Mouse (Mus musculus): Measurements from ENCODE around the gene Ftsj3. TPM values are rescaled to one million over a fixed set of nuclear protein-coding genes. Genes with fewer than 3 reads are reported as not detected.
A peak's percentile ranks its signal among the peaks of the same experiment; 100 is the strongest.

Gene Ftsj3
- 12.2 and 14.4 TPM in 2 replicates for polyA plus RNA-seq (2012; rRNA removed)

DNA sequence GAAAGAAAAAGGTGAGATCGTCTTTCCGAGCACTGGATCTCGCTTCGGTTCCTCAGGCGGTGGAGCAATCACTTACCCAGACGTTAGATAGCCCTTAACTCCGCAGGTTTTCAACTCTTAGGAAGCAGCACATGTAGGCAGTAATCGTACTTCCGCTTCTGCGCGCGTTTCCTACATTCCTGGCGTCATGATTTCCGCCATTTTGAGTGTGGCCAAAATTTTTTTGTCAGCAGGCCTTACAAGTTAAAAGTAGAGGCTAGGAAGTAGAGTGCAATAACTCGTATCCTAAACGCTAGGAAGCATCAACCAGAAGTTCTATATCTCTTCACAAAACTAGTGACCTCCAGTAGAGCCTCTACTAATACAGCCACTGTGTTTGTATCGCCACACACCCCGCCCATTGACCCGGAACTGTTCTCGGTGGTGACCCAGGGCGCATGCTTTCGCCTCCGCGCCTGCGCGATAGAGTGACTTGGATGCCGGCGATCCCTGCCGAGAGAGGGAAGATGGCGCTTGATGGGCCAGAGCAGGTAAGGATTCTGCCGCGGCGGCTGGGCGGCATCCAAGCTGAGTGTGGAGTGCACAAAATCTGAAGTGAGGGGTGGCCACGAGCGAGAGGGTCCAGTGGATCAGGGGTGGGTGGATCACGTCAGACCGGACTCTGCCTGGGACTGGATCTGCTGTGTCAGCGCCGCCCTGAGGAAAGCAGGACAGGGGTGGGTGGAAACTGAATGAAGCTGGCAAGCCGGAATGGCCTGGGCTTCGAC lies at the start of gene Ftsj3, which contains the start of gene Psmc5:
Gene Ftsj3, minus strand, starts transcription at position 395 of the 767 bp plus-strand sequence.
Gene Psmc5, plus strand, starts transcription at position 470 of the 767 bp plus-strand sequence.
- peak within 1 kb of the TSS; percentile 60 for H3K27ac ChIP-seq (ENCODE audit: insufficient read depth, low read length)
- peak within 1 kb of the TSS; percentile 80 for H3K4me3 ChIP-seq (ENCODE audit: extremely low read depth, insufficient read depth, insufficient read length)
- TF ChIP-seq POLR2A (IDR thresholded peaks at IDR 0.05; ENCODE audit: low read depth, low read length) (peak; percentile 63), CTCF (IDR thresholded peaks at IDR 0.05; ENCODE audit: extremely low read depth, insufficient read depth, insufficient read length, insufficient replicate concordance) (no peak)
- 1% methylated on average over 42 of the region's 42 CpGs for WGBS
- DNase-seq (ENCODE audit: low read depth in 1 of 2, low spot score in 2 of 2) = peak; percentile 94 to 99
- H3K4me1 ChIP-seq (ENCODE audit: control insufficient read depth, insufficient read depth, insufficient read length) = no peaks in the 10 kb centered on the region; the same call in 1 of the 2 replicates
- H3K36me3 ChIP-seq (ENCODE audit: control insufficient read depth, insufficient read depth, low read length) = peaks cover 20% of the 10 kb centered on the region
- H3K27me3 ChIP-seq (ENCODE audit: control insufficient read depth, insufficient read depth, low read length) = no peaks in the 10 kb centered on the region

DNA sequence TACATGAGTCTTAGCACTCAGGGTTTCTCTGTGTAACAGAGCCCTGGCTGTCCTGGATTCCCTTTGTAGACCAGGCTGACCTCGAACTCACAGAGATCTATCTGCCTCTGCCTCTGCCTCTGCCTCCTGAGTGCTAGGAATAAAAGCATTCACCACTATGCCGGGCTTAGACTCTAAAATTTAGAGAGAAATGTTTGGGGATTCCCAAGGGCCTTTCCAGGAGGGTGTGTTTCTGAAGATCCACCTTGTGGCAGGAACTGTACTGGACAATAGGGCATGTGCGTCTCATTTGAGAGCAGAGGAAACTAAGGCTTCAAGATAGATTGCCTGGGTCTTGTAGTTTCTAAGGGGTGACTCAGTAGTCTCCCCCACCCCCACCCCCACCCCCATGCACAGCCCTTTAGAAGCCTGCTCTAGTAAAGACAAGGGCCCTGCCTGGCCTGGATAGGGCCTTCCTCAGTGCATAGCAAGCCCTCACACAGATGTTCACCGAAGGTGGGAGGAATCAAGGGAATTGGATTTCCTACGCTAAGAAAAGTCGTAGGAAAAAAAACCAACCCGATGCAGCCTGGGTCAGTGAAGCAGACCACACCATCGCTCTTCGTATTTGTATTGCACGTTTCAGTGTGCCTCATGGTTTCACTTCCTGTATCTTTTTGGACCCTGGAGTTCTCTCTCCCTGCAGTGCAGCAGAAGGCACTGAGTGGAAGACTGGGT lies 49.6 kb upstream of the Ftsj3 start:
- peak overlapping the region; percentile 2; the same call in 1 of the 2 replicates for H3K4me3 ChIP-seq (ENCODE audit: extremely low read depth, insufficient read depth, insufficient read length)
- 27% methylated on average over 10 of the region's 10 CpGs for WGBS
- no peak for TF ChIP-seq POLR2A (IDR thresholded peaks at IDR 0.05; ENCODE audit: low read depth, low read length)
- no peak for TF ChIP-seq CTCF (IDR thresholded peaks at IDR 0.05; ENCODE audit: extremely low read depth, insufficient read depth, insufficient read length, insufficient replicate concordance)
- DNase-seq (ENCODE audit: low read depth in 1 of 2, low spot score in 2 of 2) = peak; percentile 63 to 66
- H3K4me1 ChIP-seq (ENCODE audit: control insufficient read depth, insufficient read depth, insufficient read length) = peaks cover 30% of the 10 kb centered on the region
- H3K27ac ChIP-seq (ENCODE audit: insufficient read depth, low read length) = peak overlapping the region; percentile 92
- no peaks in the 10 kb centered on the region for H3K27me3 ChIP-seq (ENCODE audit: control insufficient read depth, insufficient read depth, low read length)
- peaks cover 3% of the 10 kb centered on the region for H3K36me3 ChIP-seq (ENCODE audit: control insufficient read depth, insufficient read depth, low read length)

DNA sequence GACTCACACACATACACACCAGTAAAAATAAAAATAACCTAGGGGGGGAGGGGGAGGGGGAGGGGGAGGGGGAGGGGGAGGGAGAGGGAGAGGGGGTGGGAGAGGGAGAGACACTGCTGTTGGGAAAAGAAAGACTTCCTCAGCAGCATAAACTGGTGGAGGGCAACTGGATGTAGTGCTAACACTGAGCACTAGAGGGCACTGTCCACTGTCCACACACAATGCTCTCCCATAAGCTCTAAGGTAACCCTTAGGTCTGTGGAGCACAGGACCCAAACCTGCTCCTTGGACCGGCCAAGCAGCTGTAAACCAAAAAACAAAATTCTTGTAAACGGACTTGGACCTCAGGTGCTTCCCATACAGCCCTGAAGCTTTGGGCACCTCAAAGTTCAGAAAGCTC lies 46.8 kb upstream of the Ftsj3 start:
- no peaks in the 10 kb centered on the region for H3K27me3 ChIP-seq (ENCODE audit: control insufficient read depth, insufficient read depth, low read length)
- peak; percentile 65 to 79 for DNase-seq (ENCODE audit: low read depth in 1 of 2, low spot score in 2 of 2)
- TF ChIP-seq CTCF (IDR thresholded peaks at IDR 0.05; ENCODE audit: extremely low read depth, insufficient read depth, insufficient read length, insufficient replicate concordance) = peak; percentile 83; the same call in 1 of the 2 replicates
- TF ChIP-seq POLR2A (IDR thresholded peaks at IDR 0.05; ENCODE audit: low read depth, low read length) = no peak
- WGBS = 1% methylated on average over 2 of the region's 2 CpGs
- no peak overlapping the region for H3K4me3 ChIP-seq (ENCODE audit: extremely low read depth, insufficient read depth, insufficient read length)
- H3K4me1 ChIP-seq (ENCODE audit: control insufficient read depth, insufficient read depth, insufficient read length) = peaks cover 30% of the 10 kb centered on the region
- no peaks in the 10 kb centered on the region for H3K36me3 ChIP-seq (ENCODE audit: control insufficient read depth, insufficient read depth, low read length)
- peak overlapping the region; percentile 39; the same call in 1 of the 2 replicates for H3K27ac ChIP-seq (ENCODE audit: insufficient read depth, low read length)

DNA sequence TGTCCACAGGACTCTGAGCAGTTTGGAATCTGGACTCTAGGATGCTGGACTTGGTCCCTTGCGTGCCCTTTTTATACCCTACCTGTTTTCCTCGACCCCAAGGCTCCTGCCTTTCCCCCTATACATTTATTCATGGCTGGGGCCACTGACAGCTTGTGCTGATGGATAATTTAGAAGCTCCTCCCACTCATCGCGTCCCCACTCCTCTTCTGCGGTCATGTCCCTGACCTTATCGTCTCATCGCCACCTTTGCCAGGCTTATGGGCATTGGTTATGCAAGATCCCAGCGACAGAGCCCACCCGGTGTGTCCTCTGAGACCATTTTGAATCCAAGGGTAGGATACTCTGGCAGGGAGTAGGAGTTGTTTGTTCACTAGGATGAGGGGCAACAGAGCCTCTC lies 45.9 kb upstream of the Ftsj3 start, which contains the start of gene Gh:
Gene Gh, minus strand, starts transcription at position 101 of the 400 bp plus-strand sequence.
- WGBS = 83% methylated on average over 9 of the region's 9 CpGs
- no peaks in the 10 kb centered on the region for H3K36me3 ChIP-seq (ENCODE audit: control insufficient read depth, insufficient read depth, low read length)
- H3K27me3 ChIP-seq (ENCODE audit: control insufficient read depth, insufficient read depth, low read length) = no peaks in the 10 kb centered on the region
- no peak for DNase-seq (ENCODE audit: low read depth in 1 of 2, low spot score in 2 of 2)
- H3K4me3 ChIP-seq (ENCODE audit: extremely low read depth, insufficient read depth, insufficient read length) = no peak within 1 kb of the TSS
- H3K27ac ChIP-seq (ENCODE audit: insufficient read depth, low read length) = no peak within 1 kb of the TSS
- peaks cover 30% of the 10 kb centered on the region for H3K4me1 ChIP-seq (ENCODE audit: control insufficient read depth, insufficient read depth, insufficient read length)
- TF ChIP-seq POLR2A (IDR thresholded peaks at IDR 0.05; ENCODE audit: low read depth, low read length) = no peak

DNA sequence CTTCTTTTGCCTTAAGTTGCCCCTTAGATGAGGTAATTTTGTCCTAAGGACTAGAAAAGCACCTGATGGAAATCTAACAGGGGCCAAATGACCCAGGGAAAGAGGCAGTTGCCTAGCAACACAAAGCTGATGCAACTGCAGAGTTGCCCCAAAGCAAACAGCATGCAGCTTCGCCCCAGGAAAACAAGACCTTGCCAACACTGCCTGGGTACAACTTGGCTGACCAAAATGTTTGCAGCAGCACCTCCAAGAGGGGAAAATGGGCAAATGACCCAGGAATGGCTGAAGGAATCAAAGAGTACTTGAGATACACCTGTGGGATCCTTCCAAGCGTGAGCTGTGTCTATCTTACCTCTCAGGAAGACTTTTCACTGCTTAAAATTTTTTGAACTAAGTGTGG lies 36.0 kb upstream of the Ftsj3 start:
- TF ChIP-seq CTCF (IDR thresholded peaks at IDR 0.05; ENCODE audit: extremely low read depth, insufficient read depth, insufficient read length, insufficient replicate concordance) = no peak
- no peak for TF ChIP-seq POLR2A (IDR thresholded peaks at IDR 0.05; ENCODE audit: low read depth, low read length)
- H3K4me3 ChIP-seq (ENCODE audit: extremely low read depth, insufficient read depth, insufficient read length) = no peak overlapping the region
- no peaks in the 10 kb centered on the region for H3K36me3 ChIP-seq (ENCODE audit: control insufficient read depth, insufficient read depth, low read length)
- DNase-seq (ENCODE audit: low read depth in 1 of 2, low spot score in 2 of 2) = no peak
- WGBS = 85% methylated on average over 2 of the region's 2 CpGs
- H3K4me1 ChIP-seq (ENCODE audit: control insufficient read depth, insufficient read depth, insufficient read length) = no peaks in the 10 kb centered on the region
- H3K27me3 ChIP-seq (ENCODE audit: control insufficient read depth, insufficient read depth, low read length) = no peaks in the 10 kb centered on the region
- H3K27ac ChIP-seq (ENCODE audit: insufficient read depth, low read length) = no peak overlapping the region

DNA sequence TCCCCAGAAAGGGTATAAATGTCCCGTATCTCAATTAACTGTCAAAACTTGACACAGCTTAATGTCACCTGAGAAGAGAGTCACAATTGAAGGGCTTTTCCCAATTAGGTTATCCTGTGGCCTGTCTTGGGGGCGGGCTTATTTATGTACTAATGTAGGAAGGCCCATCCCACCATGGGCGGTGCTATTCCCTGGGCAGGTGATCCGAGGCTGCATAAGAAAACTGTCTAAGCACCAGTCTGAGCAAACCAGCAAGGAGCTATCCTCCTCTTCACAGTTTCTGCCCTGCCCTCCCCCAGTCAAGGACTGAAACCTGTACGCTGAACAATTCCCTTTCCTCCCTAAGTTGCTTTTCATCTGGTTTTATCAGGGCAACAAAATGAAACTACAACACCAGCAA lies 34.5 kb upstream of the Ftsj3 start:
- TF ChIP-seq CTCF (IDR thresholded peaks at IDR 0.05; ENCODE audit: extremely low read depth, insufficient read depth, insufficient read length, insufficient replicate concordance) (no peak), POLR2A (IDR thresholded peaks at IDR 0.05; ENCODE audit: low read depth, low read length) (no peak)
- no peak overlapping the region for H3K4me3 ChIP-seq (ENCODE audit: extremely low read depth, insufficient read depth, insufficient read length)
- H3K27me3 ChIP-seq (ENCODE audit: control insufficient read depth, insufficient read depth, low read length) = no peaks in the 10 kb centered on the region
- H3K36me3 ChIP-seq (ENCODE audit: control insufficient read depth, insufficient read depth, low read length) = no peaks in the 10 kb centered on the region
- no peak for DNase-seq (ENCODE audit: low read depth in 1 of 2, low spot score in 2 of 2)
- H3K4me1 ChIP-seq (ENCODE audit: control insufficient read depth, insufficient read depth, insufficient read length) = no peaks in the 10 kb centered on the region
- H3K27ac ChIP-seq (ENCODE audit: insufficient read depth, low read length) = no peak overlapping the region
- 91% methylated on average over 5 of the region's 5 CpGs for WGBS
